Mouse (Mus musculus): ENCODE data around the gene Tagln2. TPM values are rescaled to one million over a fixed set of nuclear protein-coding genes. Genes with fewer than 3 reads are reported as not detected.

Gene Tagln2
- total RNA-seq, 1 experiment, result 131 TPM

- 0 out of 4 replicates have a peak overlapping the region, but pooled peaks of 1 of the 2 experiments have one; percentile 1 for H3K4me3 ChIP-seq (ENCODE audit: insufficient read depth in 1 of 2, low read depth in 1 of 2, low read length in 2 of 2, poor library complexity in 1 of 2, severe bottlenecking in 1 of 2)
- H3K4me1 ChIP-seq (ENCODE audit: control insufficient read depth in 2 of 2, insufficient read depth in 2 of 2, low read length in 2 of 2, poor library complexity in 1 of 2), result peaks cover 12 to 34% of the 10 kb centered on the region in 2 experiments; a peak in 3 of 4 replicates
- DNase-seq (ENCODE audit: low read depth, low spot score), result no peak
- no peak overlapping the region for H3K27ac ChIP-seq (ENCODE audit: insufficient read depth, low read depth, low read length, poor library complexity, severe bottlenecking)
- H3K9ac ChIP-seq (ENCODE audit: insufficient read depth, low read depth, low read length, poor library complexity, severe bottlenecking), result no peak overlapping the region
- no peaks in the 10 kb centered on the region for H3K9me3 ChIP-seq (ENCODE audit: control insufficient read depth, insufficient read depth, low read depth, low read length)
- TF ChIP-seq CHD2 (IDR thresholded peaks at IDR 0.05; ENCODE audit: low read depth, low read length), result no peak
- no peak for TF ChIP-seq ZC3H11A (IDR thresholded peaks at IDR 0.05; ENCODE audit: borderline replicate concordance, low read depth, low read length)
- TF ChIP-seq ZNF384 (IDR thresholded peaks at IDR 0.05; ENCODE audit: low read depth, low read length), result no peak
- no peak for TF ChIP-seq HCFC1 (IDR thresholded peaks at IDR 0.05; ENCODE audit: borderline replicate concordance, insufficient read depth, low read length)
- TF ChIP-seq MAFK (IDR thresholded peaks at IDR 0.05; ENCODE audit: insufficient read depth, low read depth, low read length), result no peak
- H3K36me3 ChIP-seq (ENCODE audit: control insufficient read depth, insufficient read depth, low read length, poor library complexity, severe bottlenecking), result peaks cover 22% of the 10 kb centered on the region
- in situ Hi-C loops (cut with MboI; ENCODE audit: low sequenced_read_pairs in 2 of 2, unreplicated experiment in 2 of 2), result no loop called here
Observed at GRCm38 (mm10) chr1:172503111-172503997, 3.5 kb downstream of the Tagln2 start.

GRCm38 (mm10) chr1:172504756-172505155 is 4.9 kb downstream of the Tagln2 start:
- Histone ChIP-seq H3K9me3 (ENCODE audit: control insufficient read depth, insufficient read depth, low read depth, low read length) (no peaks in the 10 kb centered on the region), H3K4me3 (ENCODE audit: insufficient read depth in 1 of 2, low read depth in 1 of 2, low read length in 2 of 2, poor library complexity in 1 of 2, severe bottlenecking in 1 of 2) (no peak overlapping the region), H3K36me3 (ENCODE audit: control insufficient read depth, insufficient read depth, low read length, poor library complexity, severe bottlenecking) (peaks cover 20% of the 10 kb centered on the region), H3K27ac (ENCODE audit: insufficient read depth, low read depth, low read length, poor library complexity, severe bottlenecking) (no peak overlapping the region), H3K9ac (ENCODE audit: insufficient read depth, low read depth, low read length, poor library complexity, severe bottlenecking) (no peak overlapping the region), H3K4me1 (ENCODE audit: control insufficient read depth in 2 of 2, insufficient read depth in 2 of 2, low read length in 2 of 2, poor library complexity in 1 of 2) (peaks cover 12 to 31% of the 10 kb centered on the region in 2 experiments; a peak in 3 of 4 replicates)
- no peak for TF ChIP-seq CHD2 (IDR thresholded peaks at IDR 0.05; ENCODE audit: low read depth, low read length)
- TF ChIP-seq MAFK (IDR thresholded peaks at IDR 0.05; ENCODE audit: insufficient read depth, low read depth, low read length), result no peak
- TF ChIP-seq ZC3H11A (IDR thresholded peaks at IDR 0.05; ENCODE audit: borderline replicate concordance, low read depth, low read length), result no peak
- no peak for TF ChIP-seq HCFC1 (IDR thresholded peaks at IDR 0.05; ENCODE audit: borderline replicate concordance, insufficient read depth, low read length)
- TF ChIP-seq ZNF384 (IDR thresholded peaks at IDR 0.05; ENCODE audit: low read depth, low read length), result no peak
- no peak for DNase-seq (ENCODE audit: low read depth, low spot score)
- in situ Hi-C loops (cut with MboI; ENCODE audit: low sequenced_read_pairs in 2 of 2, unreplicated experiment in 2 of 2), result no loop called here

GRCm38 (mm10) chr1:172507001-172507400 is 7.2 kb downstream of the Tagln2 start:
- H3K9me3 ChIP-seq (ENCODE audit: control insufficient read depth, insufficient read depth, low read depth, low read length), result no peaks in the 10 kb centered on the region
- no peak overlapping the region for H3K4me3 ChIP-seq (ENCODE audit: insufficient read depth in 1 of 2, low read depth in 1 of 2, low read length in 2 of 2, poor library complexity in 1 of 2, severe bottlenecking in 1 of 2)
- no peak for DNase-seq (ENCODE audit: low read depth, low spot score)
- in situ Hi-C loops (cut with MboI; ENCODE audit: low sequenced_read_pairs in 2 of 2, unreplicated experiment in 2 of 2), result no loop called here
- no peak overlapping the region for H3K9ac ChIP-seq (ENCODE audit: insufficient read depth, low read depth, low read length, poor library complexity, severe bottlenecking)
- H3K4me1 ChIP-seq (ENCODE audit: control insufficient read depth in 2 of 2, insufficient read depth in 2 of 2, low read length in 2 of 2, poor library complexity in 1 of 2), result peaks cover 12 to 31% of the 10 kb centered on the region in 2 experiments; a peak in 3 of 4 replicates
- TF ChIP-seq CHD2 (IDR thresholded peaks at IDR 0.05; ENCODE audit: low read depth, low read length) (no peak), ZNF384 (IDR thresholded peaks at IDR 0.05; ENCODE audit: low read depth, low read length) (no peak), MAFK (IDR thresholded peaks at IDR 0.05; ENCODE audit: insufficient read depth, low read depth, low read length) (no peak), ZC3H11A (IDR thresholded peaks at IDR 0.05; ENCODE audit: borderline replicate concordance, low read depth, low read length) (no peak), HCFC1 (IDR thresholded peaks at IDR 0.05; ENCODE audit: borderline replicate concordance, insufficient read depth, low read length) (no peak)
- no peak overlapping the region for H3K27ac ChIP-seq (ENCODE audit: insufficient read depth, low read depth, low read length, poor library complexity, severe bottlenecking)
- peaks cover 20% of the 10 kb centered on the region for H3K36me3 ChIP-seq (ENCODE audit: control insufficient read depth, insufficient read depth, low read length, poor library complexity, severe bottlenecking)

- no peak overlapping the region for H3K27ac ChIP-seq (ENCODE audit: insufficient read depth, low read depth, low read length, poor library complexity, severe bottlenecking)
- H3K4me3 ChIP-seq (ENCODE audit: insufficient read depth in 1 of 2, low read depth in 1 of 2, low read length in 2 of 2, poor library complexity in 1 of 2, severe bottlenecking in 1 of 2), result no peak overlapping the region
- in situ Hi-C loops (cut with MboI; ENCODE audit: low sequenced_read_pairs in 2 of 2, unreplicated experiment in 2 of 2), result no loop called here
- peaks cover 20% of the 10 kb centered on the region for H3K36me3 ChIP-seq (ENCODE audit: control insufficient read depth, insufficient read depth, low read length, poor library complexity, severe bottlenecking)
- no peak overlapping the region for H3K9ac ChIP-seq (ENCODE audit: insufficient read depth, low read depth, low read length, poor library complexity, severe bottlenecking)
- DNase-seq (ENCODE audit: low read depth, low spot score), result no peak
- H3K9me3 ChIP-seq (ENCODE audit: control insufficient read depth, insufficient read depth, low read depth, low read length), result no peaks in the 10 kb centered on the region
- peaks cover 12 to 28% of the 10 kb centered on the region in 2 experiments; a peak in 3 of 4 replicates for H3K4me1 ChIP-seq (ENCODE audit: control insufficient read depth in 2 of 2, insufficient read depth in 2 of 2, low read length in 2 of 2, poor library complexity in 1 of 2)
- TF ChIP-seq ZNF384 (IDR thresholded peaks at IDR 0.05; ENCODE audit: low read depth, low read length) (no peak), CHD2 (IDR thresholded peaks at IDR 0.05; ENCODE audit: low read depth, low read length) (no peak), ZC3H11A (IDR thresholded peaks at IDR 0.05; ENCODE audit: borderline replicate concordance, low read depth, low read length) (no peak), MAFK (IDR thresholded peaks at IDR 0.05; ENCODE audit: insufficient read depth, low read depth, low read length) (no peak)
Observed at GRCm38 (mm10) chr1:172507701-172508100, 7.9 kb downstream of the Tagln2 start.

Data from ES-E14 (cell line).